Mouse (Mus musculus) ES-E14 (cell line): ENCODE measurements around the gene Rbp2. TPM values are rescaled to one million over a fixed set of nuclear protein-coding genes. Genes with fewer than 3 reads are reported as not detected.

Experiments used
- DNase-seq: peaks from one replicate; pipeline ENCODE4 v3.0.0-alpha.2; 2013; ENCODE audit warnings: low read depth, low spot score
- H3K27ac ChIP-seq: 2 replicates; pipeline ENCODE4 v1.5.1; 2012; ENCODE audit warnings: low read depth, mild to moderate bottlenecking, low read length, moderate library complexity, mixed read lengths; ENCODE audit not compliant: poor library complexity, insufficient read depth, severe bottlenecking
- H3K36me3 ChIP-seq: 2 replicates; pipeline ENCODE4 v1.6.1; 2012; ENCODE audit warnings: mild to moderate bottlenecking, low read length, moderate library complexity, mixed read lengths; ENCODE audit not compliant: control insufficient read depth, poor library complexity, insufficient read depth, severe bottlenecking
- H3K4me1 ChIP-seq, 2 experiments: fragments of 150-350 bp in 1 of 2; sonication (generic) in 1 of 2; 2 replicates each; pipeline ENCODE4 v1.6.1; 2012; ENCODE audit warnings: low read length in 2 of 2, mild to moderate bottlenecking in 1 of 2, mixed read lengths in 1 of 2; ENCODE audit not compliant: control insufficient read depth in 2 of 2, insufficient read depth in 2 of 2, poor library complexity in 1 of 2
- H3K4me3 ChIP-seq, 2 experiments: fragments of 150-350 bp in 1 of 2; sonication (generic) in 1 of 2; 2 replicates each; pipeline ENCODE4 v1.5.1; 2012; ENCODE audit warnings: low read length in 2 of 2, low read depth in 1 of 2, mild to moderate bottlenecking in 1 of 2, mixed read lengths in 1 of 2; ENCODE audit not compliant: insufficient read depth in 1 of 2, poor library complexity in 1 of 2, severe bottlenecking in 1 of 2
- H3K9ac ChIP-seq: 2 replicates; pipeline ENCODE4 v1.6.1; 2012; ENCODE audit warnings: low read depth, mild to moderate bottlenecking, low read length, mixed read lengths; ENCODE audit not compliant: poor library complexity, insufficient read depth, severe bottlenecking
- H3K9me3 ChIP-seq: fragments of 150-350 bp; sonication (generic); 2 replicates; pipeline ENCODE4 v1.6.1; 2012; ENCODE audit warnings: low read depth, mild to moderate bottlenecking, low read length; ENCODE audit not compliant: control insufficient read depth, insufficient read depth
- CHD2 ChIP-seq: IDR thresholded peaks from 2 replicates; pipeline ENCODE4 v1.6.1; 2014; ENCODE audit warnings: mild to moderate bottlenecking, low read depth, low read length, inconsistent platforms
- HCFC1 ChIP-seq: IDR thresholded peaks from 2 replicates; pipeline ENCODE4 v1.6.1; 2012; ENCODE audit warnings: low read length, inconsistent platforms, borderline replicate concordance; ENCODE audit not compliant: insufficient read depth
- MAFK ChIP-seq: IDR thresholded peaks from 2 replicates; pipeline ENCODE4 v1.6.1; 2014; ENCODE audit warnings: mild to moderate bottlenecking, low read depth, low read length, inconsistent platforms; ENCODE audit not compliant: insufficient read depth
- ZC3H11A ChIP-seq: IDR thresholded peaks from 2 replicates; pipeline ENCODE4 v1.6.1; 2012; ENCODE audit warnings: low read depth, mild to moderate bottlenecking, inconsistent platforms, low read length, borderline replicate concordance
- ZNF384 ChIP-seq: IDR thresholded peaks from 2 replicates; pipeline ENCODE4 v1.6.1; 2012; ENCODE audit warnings: low read depth, low read length, inconsistent platforms
- in situ Hi-C, 2 experiments: fragments of 600-800 bp; cut with MboI; formaldehyde crosslinking; loops; one replicate each; pipeline ENCODE4 v1.15.1; 2025; ENCODE audit warnings: low sequenced_read_pairs in 2 of 2, inconsistent platforms in 1 of 2; ENCODE audit not compliant: unreplicated experiment in 2 of 2
- total RNA-seq: library from RNA; depleted of rRNA; stranded (reverse); fragments of 300-350 nt; gene quantifications from 2 replicates; pipeline ENCODE4 v1.2.3, GENCODE M21; 2012

The Rbp2 gene
- total RNA-seq, 1 experiment, result not detected

- DNase-seq, result no peak
- H3K36me3 ChIP-seq, result no peaks in the 10 kb centered on the region
- no peak for TF ChIP-seq ZNF384
- TF ChIP-seq ZC3H11A, result no peak
- no peak for TF ChIP-seq HCFC1
- no peak for TF ChIP-seq MAFK
- no peak for TF ChIP-seq CHD2
- no peak overlapping the region for H3K9ac ChIP-seq
- no peaks in the 10 kb centered on the region for H3K4me1 ChIP-seq
- in situ Hi-C loops, result no loop called here
- H3K4me3 ChIP-seq, result no peak overlapping the region
- no peak overlapping the region for H3K27ac ChIP-seq
- no peaks in the 10 kb centered on the region for H3K9me3 ChIP-seq
These were observed 40.4 kb upstream of the Rbp2 start for GRCm38 (mm10) chr9:98445359-98446149.

DNA sequence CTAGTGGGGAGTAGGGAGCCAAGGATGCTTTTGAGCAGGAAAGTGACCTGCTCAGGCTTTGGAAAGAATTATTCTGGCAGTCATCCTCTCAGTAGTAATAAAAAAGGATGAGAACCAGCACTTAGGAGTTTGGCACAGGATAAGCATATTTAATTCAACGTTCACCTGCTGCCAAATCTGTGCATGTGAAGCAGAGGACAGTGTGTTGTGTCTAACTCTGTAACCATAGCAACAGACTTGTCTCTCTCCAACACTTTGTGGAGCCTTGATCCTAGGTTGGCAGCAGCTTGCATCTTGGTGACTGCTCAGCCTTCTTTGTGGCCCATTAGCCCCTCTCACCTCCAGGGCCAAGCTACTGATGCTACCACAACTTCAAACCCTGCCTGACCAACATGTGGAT lies 34.9 kb upstream of the Rbp2 start:
- H3K4me1 ChIP-seq, result no peaks in the 10 kb centered on the region
- DNase-seq, result no peak
- H3K27ac ChIP-seq, result no peak overlapping the region
- no peak for TF ChIP-seq CHD2
- no peak for TF ChIP-seq ZNF384
- no peak for TF ChIP-seq HCFC1
- TF ChIP-seq ZC3H11A, result no peak
- TF ChIP-seq MAFK, result no peak
- in situ Hi-C loops, result no loop called here
- no peaks in the 10 kb centered on the region for H3K36me3 ChIP-seq
- H3K9me3 ChIP-seq, result no peaks in the 10 kb centered on the region
- H3K9ac ChIP-seq, result no peak overlapping the region
- H3K4me3 ChIP-seq, result no peak overlapping the region

GRCm38 (mm10) chr9:98466709-98467108 lies 19.2 kb upstream of the Rbp2 start:
- Histone ChIP-seq H3K9me3 (no peaks in the 10 kb centered on the region), H3K4me3 (no peak overlapping the region), H3K36me3 (no peaks in the 10 kb centered on the region), H3K9ac (no peak overlapping the region), H3K27ac (no peak overlapping the region), H3K4me1 (no peaks in the 10 kb centered on the region)
- in situ Hi-C loops, result no loop called here
- no peak for DNase-seq
- no peak for TF ChIP-seq ZNF384
- TF ChIP-seq HCFC1, result no peak
- TF ChIP-seq CHD2, result no peak
- TF ChIP-seq ZC3H11A, result no peak
- TF ChIP-seq MAFK, result no peak

GRCm38 (mm10) chr9:98480172-98480749 lies 5.7 kb upstream of the Rbp2 start:
- in situ Hi-C loops, result no loop called here
- no peak overlapping the region for H3K4me3 ChIP-seq

More at GRCm38 (mm10) chr9:98480172-98480749, 5.7 kb upstream of the Rbp2 start:
- Histone ChIP-seq H3K36me3 (no peaks in the 10 kb centered on the region), H3K9ac (no peak overlapping the region), H3K4me1 (no peaks in the 10 kb centered on the region), H3K9me3 (no peaks in the 10 kb centered on the region), H3K27ac (no peak overlapping the region)
- no peak for DNase-seq
- TF ChIP-seq HCFC1, result no peak
- no peak for TF ChIP-seq CHD2
- TF ChIP-seq ZC3H11A, result no peak
- no peak for TF ChIP-seq ZNF384
- TF ChIP-seq MAFK, result no peak
